ENCODE assay signal across 8 mouse cellular contexts in genomic region chr5:115491771-115492322, GRCm38 (mm10). TPM values are rescaled to one million over a fixed set of nuclear protein-coding genes. Genes with fewer than 3 reads are reported as not detected.
DNase-seq lines count a peak whose midpoint lies in the region; ATAC-seq and TF ChIP-seq lines count a peak whose summit lies in the region.

No protein-coding gene starts in this region.

- H3K4me2 ChIP-seq in embryonic facial prominence, embryonic 11.5 days (ENCODE audit: low read depth, low read length) = peak overlapping the region; percentile 45
- H3K4me2 ChIP-seq in heart, embryonic 11.5 days = peak overlapping the region; percentile 71
- H3K4me2 ChIP-seq in kidney, embryonic 15.5 days = peak overlapping the region; percentile 73

- H3K4me1 ChIP-seq in embryonic facial prominence, embryonic 11.5 days (ENCODE audit: control insufficient read depth, insufficient read depth, low read length) = peaks cover 5% of the 10 kb centered on the region; the same call in 1 of the 2 replicates
- peaks cover 10% of the 10 kb centered on the region for H3K4me1 ChIP-seq in heart, embryonic 11.5 days (ENCODE audit: control insufficient read depth, insufficient read depth, low read length)
- H3K4me1 ChIP-seq in kidney, embryonic 15.5 days = peaks cover 34% of the 10 kb centered on the region
- peaks cover 8% of the 10 kb centered on the region for H3K4me1 ChIP-seq in spleen, adult 2 months (ENCODE audit: control insufficient read depth, insufficient read depth, insufficient read length)

- no peaks in the 10 kb centered on the region for H3K27me3 ChIP-seq in embryonic facial prominence, embryonic 11.5 days (ENCODE audit: control insufficient read depth, insufficient read depth, low read length)
- no peaks in the 10 kb centered on the region for H3K27me3 ChIP-seq in heart, embryonic 11.5 days (ENCODE audit: control insufficient read depth, insufficient read depth, low read length)
- no peaks in the 10 kb centered on the region for H3K27me3 ChIP-seq in kidney, embryonic 15.5 days
- H3K27me3 ChIP-seq in spleen, adult 2 months (ENCODE audit: control insufficient read depth, insufficient read depth, low read length) = no peaks in the 10 kb centered on the region

- H3K36me3 ChIP-seq in embryonic facial prominence, embryonic 11.5 days (replicated peaks; ENCODE audit: control insufficient read depth, insufficient read depth, low read depth, low read length) = no peaks in the 10 kb centered on the region
- H3K36me3 ChIP-seq in heart, embryonic 11.5 days (ENCODE audit: control insufficient read depth, insufficient read depth, low read length) = no peaks in the 10 kb centered on the region
- H3K36me3 ChIP-seq in kidney, embryonic 15.5 days = no peaks in the 10 kb centered on the region
- no peaks in the 10 kb centered on the region for H3K36me3 ChIP-seq in spleen, adult 2 months (ENCODE audit: control insufficient read depth, insufficient read depth, low read length)

- 0 out of 2 replicates have a peak overlapping the region, but pooled peaks have one; percentile 4 for H3K4me3 ChIP-seq in embryonic facial prominence, embryonic 11.5 days (ENCODE audit: low read depth, low read length)
- H3K4me3 ChIP-seq in heart, embryonic 11.5 days (ENCODE audit: low read depth, low read length) = peak overlapping the region; percentile 34
- H3K4me3 ChIP-seq in kidney, embryonic 15.5 days (replicated peaks) = peak overlapping the region; percentile 29
- peak overlapping the region; percentile 45 for H3K4me3 ChIP-seq in spleen, adult 2 months (ENCODE audit: extremely low read depth, insufficient read depth, insufficient read length)

- no peak overlapping the region for H3K27ac ChIP-seq in embryonic facial prominence, embryonic 11.5 days (replicated peaks; ENCODE audit: low read depth, low read length)
- H3K27ac ChIP-seq in heart, embryonic 11.5 days (ENCODE audit: low read depth, low read length) = 0 out of 2 replicates have a peak overlapping the region, but pooled peaks have one; percentile 3
- H3K27ac ChIP-seq in kidney, embryonic 15.5 days = peak overlapping the region; percentile 55
- H3K27ac ChIP-seq in spleen, adult 2 months (ENCODE audit: insufficient read depth, low read length) = peak overlapping the region; percentile 33

- no peak for TF ChIP-seq CTCF in spleen, adult 2 months (IDR thresholded peaks at IDR 0.05; ENCODE audit: extremely low read depth, insufficient read depth, insufficient read length, insufficient replicate concordance)

- WGBS in embryonic facial prominence, embryonic 11.5 days = 8% methylated on average over 28 of the region's 28 CpGs
- WGBS in heart, embryonic 11.5 days (ENCODE audit: insufficient replicate concordance) = 4% methylated on average over 28 of the region's 28 CpGs
- WGBS in kidney, embryonic 15.5 days = 3% methylated on average over 28 of the region's 28 CpGs
- WGBS in spleen, adult 2 months = 4% methylated on average over 28 of the region's 28 CpGs

- TF ChIP-seq POLR2A in spleen, adult 2 months (IDR thresholded peaks at IDR 0.05; ENCODE audit: low read depth, low read length) = no peak

- H3K9ac ChIP-seq in embryonic facial prominence, embryonic 11.5 days (replicated peaks; ENCODE audit: low read length) = no peak overlapping the region
- peak overlapping the region; percentile 56; the same call in 1 of the 2 replicates for H3K9ac ChIP-seq in heart, embryonic 11.5 days (ENCODE audit: low read depth, low read length)
- H3K9ac ChIP-seq in kidney, embryonic 15.5 days = peak overlapping the region; percentile 33; the same call in 1 of the 2 replicates

- H3K9me3 ChIP-seq in embryonic facial prominence, embryonic 11.5 days (replicated peaks; ENCODE audit: control insufficient read depth, low read length) = no peaks in the 10 kb centered on the region
- no peaks in the 10 kb centered on the region for H3K9me3 ChIP-seq in heart, embryonic 11.5 days (replicated peaks; ENCODE audit: control insufficient read depth, low read length)
- H3K9me3 ChIP-seq in kidney, embryonic 15.5 days (replicated peaks) = no peaks in the 10 kb centered on the region

- no peak for ATAC-seq in embryonic facial prominence, embryonic 11.5 days (replicated peaks; ENCODE audit: insufficient number of reproducible peaks, low FRiP score, low TSS enrichment, low read depth)
- no peak for ATAC-seq in heart, embryonic 11.5 days (replicated peaks; ENCODE audit: insufficient number of reproducible peaks, low FRiP score, low TSS enrichment)
- ATAC-seq in kidney, embryonic 15.5 days (replicated peaks; ENCODE audit: low FRiP score) = peak; percentile 9; the same call in 1 of the 2 replicates

- DNase-seq in urinary bladder, adult 18-20 months (ENCODE audit: low spot score in 2 of 2) = peak; percentile 73 to 74
- no peak for DNase-seq in urinary bladder, postnatal 10 days (ENCODE audit: low spot score)
- no peak for DNase-seq in embryonic facial prominence, embryonic 11.5 days (ENCODE audit: low spot score)
- peak; percentile 76 for DNase-seq in lung, postnatal 25 days (ENCODE audit: low spot score)
- no peak for DNase-seq in spleen, adult 2 months (ENCODE audit: low read depth in 1 of 2, low spot score in 2 of 2)
- DNase-seq in left cerebral cortex, adult 9 months (ENCODE audit: low spot score in 2 of 2) = no peak

RNA-seq across cellular contexts. Expression of gene Sirt4, which starts 7.3 kb away (rescaled TPM):
- 12.7 and 17.2 TPM in 2 replicates for polyA plus RNA-seq in embryonic facial prominence, embryonic 11.5 days (2014; fragmentation: Nextera tagmentation; extraction: Ambion mirVana)
- 15.8 and 19.2 TPM in 2 replicates for polyA plus RNA-seq in heart, embryonic 11.5 days (2014; fragmentation: Nextera tagmentation; extraction: Ambion mirVana)
- 24.6 and 25.0 TPM in 2 replicates for polyA plus RNA-seq in kidney, embryonic 15.5 days (2015; fragmentation: Nextera tagmentation; extraction: Ambion mirVana)
- 19.6 and 28.2 TPM in 2 replicates for polyA plus RNA-seq in spleen, adult 2 months (2012; rRNA removed)

RNA-seq across cellular contexts. Expression of gene Pxn, which starts 14.6 kb away (rescaled TPM):
- 12.9 and 13.8 TPM in 2 replicates for polyA plus RNA-seq in embryonic facial prominence, embryonic 11.5 days (2014; fragmentation: Nextera tagmentation; extraction: Ambion mirVana)
- polyA plus RNA-seq in heart, embryonic 11.5 days (2014; fragmentation: Nextera tagmentation; extraction: Ambion mirVana) = 11.7 and 14.4 TPM in 2 replicates
- polyA plus RNA-seq in kidney, embryonic 15.5 days (2015; fragmentation: Nextera tagmentation; extraction: Ambion mirVana) = 51.7 and 56.1 TPM in 2 replicates
- polyA plus RNA-seq in spleen, adult 2 months (2012; rRNA removed) = 63.8 and 76.1 TPM in 2 replicates

RNA-seq across cellular contexts. Expression of gene Pla2g1b, which starts 25.8 kb away (rescaled TPM):
- polyA plus RNA-seq in embryonic facial prominence, embryonic 11.5 days (2014; fragmentation: Nextera tagmentation; extraction: Ambion mirVana) = not detected in 2 replicates
- polyA plus RNA-seq in heart, embryonic 11.5 days (2014; fragmentation: Nextera tagmentation; extraction: Ambion mirVana) = 1.0 and 1.2 TPM in 2 replicates
- 0.61 and 1.2 TPM in 2 replicates for polyA plus RNA-seq in kidney, embryonic 15.5 days (2015; fragmentation: Nextera tagmentation; extraction: Ambion mirVana)
- 284 and 435 TPM in 2 replicates for polyA plus RNA-seq in spleen, adult 2 months (2012; rRNA removed)

Comparison
In these comparisons a context has a peak if more than half of its experiments do, and no peak if none do; other contexts are left out.
1. DNase-seq: peak in urinary bladder, adult 18-20 months (2 of 2) and lung, postnatal 25 days (single experiment); none in urinary bladder, postnatal 10 days (single experiment), embryonic facial prominence, embryonic 11.5 days (single experiment), spleen, adult 2 months (0 of 2) and left cerebral cortex, adult 9 months (0 of 2).
2. RNA of gene Pla2g1b, which starts 25.8 kb away (polyA plus RNA-seq): 284 to 435 TPM in spleen, adult 2 months; 1.0 to 1.2 TPM in heart, embryonic 11.5 days, 0.61 to 1.2 TPM in kidney, embryonic 15.5 days and not detected in embryonic facial prominence, embryonic 11.5 days; every median in the first group is over 100 times any median in the second.
3. Peak in every context shown above with its lines, with median percentiles within 50 percentile points of each other: H3K4me2 ChIP-seq and H3K4me3 ChIP-seq.